Mouse (Mus musculus) megakaryocyte, adult 5-6 weeks (primary cell): Measurements from ENCODE around the gene Gm32717. TPM values are rescaled to one million over a fixed set of nuclear protein-coding genes. Genes with fewer than 3 reads are reported as not detected.
"Not testable (repeated sequence)": the region's sequence is repeated elsewhere in the genome, so short reads cannot be mapped to it uniquely, and the experiment has no call there.

Experiments
- ATAC-seq: 2 replicates; pipeline ENCODE4 v1.8.0; 2016; ENCODE audit warnings: mild to moderate bottlenecking, inconsistent platforms; ENCODE audit not compliant: poor library complexity, severe bottlenecking
- total RNA-seq, 2 experiments: library from RNA; stranded (forward) in 1 of 2; stranded (reverse) in 1 of 2; fragments of 153-499, 151-499 nt in 1 of 2; fragments of 221-1000, 200-1000 nt in 1 of 2; gene quantifications; 2 replicates each; pipeline versions ENCODE4 v1.2.3 to v1.2.4; 2015 to 2017

The Gm32717 gene
- total RNA-seq (2015) (not detected in 2 replicates), total RNA-seq (2017) (0.08 and 0.11 TPM in 2 replicates)

GRCm38 (mm10) chr10:118240680-118241079, at the start of gene Gm32717:
Gene Gm32717 (minus strand): TSS chr10:118240780.
- ATAC-seq, result not testable (repeated sequence)

- ATAC-seq, result not testable (repeated sequence)
These were observed 42.4 kb upstream of the Gm32717 start for GRCm38 (mm10) chr10:118283016-118283415.

GRCm38 (mm10) chr10:118282565-118282964, 42.0 kb upstream of the Gm32717 start:
- ATAC-seq, result not testable (repeated sequence)

- not testable (repeated sequence) for ATAC-seq
These were observed 37.5 kb upstream of the Gm32717 start for GRCm38 (mm10) chr10:118278069-118278468.

- peak; percentile 63 for ATAC-seq
These were observed 30.8 kb upstream of the Gm32717 start for GRCm38 (mm10) chr10:118271416-118271815.

- 0 out of 2 replicates have a peak, but pooled peaks have one; percentile 38 for ATAC-seq
These were observed 28.2 kb upstream of the Gm32717 start for GRCm38 (mm10) chr10:118268812-118269211.

GRCm38 (mm10) chr10:118258388-118258787, 17.8 kb upstream of the Gm32717 start, which contains the start of gene Gm32802:
Gene Gm32802 (plus strand): TSS chr10:118258688.
- ATAC-seq, result not testable (repeated sequence)

GRCm38 (mm10) chr10:118250852-118251295, 10.3 kb upstream of the Gm32717 start:
- ATAC-seq, result no peak

- ATAC-seq, result not testable (repeated sequence)
These were observed 8.5 kb upstream of the Gm32717 start for GRCm38 (mm10) chr10:118249006-118249595.

- not testable (repeated sequence) for ATAC-seq
These were observed 8.0 kb downstream of the Gm32717 start for GRCm38 (mm10) chr10:118232607-118233006.

GRCm38 (mm10) chr10:118227629-118228028, 13.0 kb downstream of the Gm32717 start:
- peak; percentile 68 for ATAC-seq

GRCm38 (mm10) chr10:118215719-118216393, 24.7 kb downstream of the Gm32717 start:
- ATAC-seq, result not testable (repeated sequence)

GRCm38 (mm10) chr10:118204642-118205041, 35.9 kb downstream of the Gm32717 start, which contains the start of gene Il22:
Gene Il22 (plus strand): TSS chr10:118204942.
- no peak for ATAC-seq

- peak; percentile 56; the same call in 1 of the 2 replicates for ATAC-seq
These were observed 45.4 kb downstream of the Gm32717 start for GRCm38 (mm10) chr10:118195150-118195549.

Other genes starting within 250 kb of the Gm32717 start
- 14.9 and 16.4 TPM in 2 replicates for gene Mdm1, start 99.0 kb downstream of the Gm32717 start, total RNA-seq (2015)
- gene Mdm1, start 99.0 kb downstream of the Gm32717 start, total RNA-seq (2017), result 21.1 and 49.6 TPM in 2 replicates
- gene Il22, start 35.8 kb downstream of the Gm32717 start, total RNA-seq (2015), result not detected in 2 replicates
- not detected in 2 replicates for gene Il22, start 35.8 kb downstream of the Gm32717 start, total RNA-seq (2017)
- not detected in 2 replicates for gene Gm32802, start 17.9 kb upstream of the Gm32717 start, total RNA-seq (2015)
- gene Gm32802, start 17.9 kb upstream of the Gm32717 start, total RNA-seq (2017), result 0.08 and 0.11 TPM in 2 replicates
- gene Iltifb, start 54.3 kb upstream of the Gm32717 start, total RNA-seq (2015), result not detected in 2 replicates
- not detected in 2 replicates for gene Iltifb, start 54.3 kb upstream of the Gm32717 start, total RNA-seq (2017)
- not detected in 2 replicates for gene Gm9040, start 86.2 kb upstream of the Gm32717 start, total RNA-seq (2015)
- not detected in 2 replicates for gene Gm9040, start 86.2 kb upstream of the Gm32717 start, total RNA-seq (2017)
- gene Gm9044, start 91.6 kb upstream of the Gm32717 start, total RNA-seq (2015), result not detected in 2 replicates
- not detected in 2 replicates for gene Gm9044, start 91.6 kb upstream of the Gm32717 start, total RNA-seq (2017)
- gene Gm9045, start 97.1 kb upstream of the Gm32717 start, total RNA-seq (2015), result 0.20 and 0.23 TPM in 2 replicates
- gene Gm9045, start 97.1 kb upstream of the Gm32717 start, total RNA-seq (2017), result not detected in 2 replicates
- not detected in 2 replicates for gene Gm9046, start 102.5 kb upstream of the Gm32717 start, total RNA-seq (2015)
- not detected in 2 replicates for gene Gm9046, start 102.5 kb upstream of the Gm32717 start, total RNA-seq (2017)
- not detected in 2 replicates for gene Gm9048, start 107.9 kb upstream of the Gm32717 start, total RNA-seq (2015)
- 0.04 and 0.15 TPM in 2 replicates for gene Gm9048, start 107.9 kb upstream of the Gm32717 start, total RNA-seq (2017)
- 0.20 and 0.23 TPM in 2 replicates for gene Gm9049, start 113.3 kb upstream of the Gm32717 start, total RNA-seq (2015)
- gene Gm9049, start 113.3 kb upstream of the Gm32717 start, total RNA-seq (2017), result not detected in 2 replicates
- 0.94 and 1.9 TPM in 2 replicates for gene Ifng, start 200.3 kb upstream of the Gm32717 start, total RNA-seq (2015)
- 1.6 and 2.6 TPM in 2 replicates for gene Ifng, start 200.3 kb upstream of the Gm32717 start, total RNA-seq (2017)